Mouse (Mus musculus) myocyte (in vitro differentiated cells): Measurements from ENCODE around the gene Mov10.

Experiments
- MAX ChIP-seq: IDR thresholded peaks from one replicate; pipeline ENCODE4 v1.6.1; 2011; ENCODE audit warnings: low read depth, mild to moderate bottlenecking, control low read depth
- POLR2A ChIP-seq: IDR thresholded peaks from one replicate; pipeline ENCODE4 v1.6.1; 2011; ENCODE audit warnings: low read depth, mild to moderate bottlenecking, control low read depth, moderate library complexity; ENCODE audit not compliant: insufficient read length
- POLR2AphosphoS2 ChIP-seq: IDR thresholded peaks from one replicate; pipeline ENCODE4 v1.6.1; 2011; ENCODE audit warnings: low read depth, control low read depth; ENCODE audit not compliant: insufficient read length
- TCF12 ChIP-seq: IDR thresholded peaks from one replicate; pipeline ENCODE4 v1.6.1; 2011; ENCODE audit warnings: mild to moderate bottlenecking, control low read depth; ENCODE audit not compliant: poor library complexity, insufficient read depth, severe bottlenecking
- USF1 ChIP-seq: IDR thresholded peaks from one replicate; pipeline ENCODE4 v1.6.1; 2011; ENCODE audit warnings: low read depth, mild to moderate bottlenecking, control low read depth, moderate library complexity

GRCm38 (mm10) chr3:104816130-104816529 lies 2.2 kb downstream of the Mov10 start:
- TF ChIP-seq USF1 (no peak), POLR2AphosphoS2 (no peak), TCF12 (no peak), POLR2A (no peak), MAX (no peak)
